Mouse (Mus musculus) R1 (cell line): Measurements from ENCODE around the gene Pttg1ip.

Source experiments
- DNase-seq: peaks from one replicate; pipeline ENCODE4 v3.0.0-alpha.2; 2018; ENCODE audit warnings: low read depth, low spot score

Pttg1ip gene

GRCm38 (mm10) chr10:77638956-77639355 is 57.4 kb downstream of the Pttg1ip start:
- DNase-seq, result no peak

GRCm38 (mm10) chr10:77643160-77643559 is 61.6 kb downstream of the Pttg1ip start:
- no peak for DNase-seq

- DNase-seq, result no peak
Measured at GRCm38 (mm10) chr10:77645571-77645970, 64.1 kb downstream of the Pttg1ip start.

- no peak for DNase-seq
Measured at GRCm38 (mm10) chr10:77647461-77647860, 65.9 kb downstream of the Pttg1ip start.

- DNase-seq, result peak; percentile 33
Measured at GRCm38 (mm10) chr10:77647901-77648300, 66.4 kb downstream of the Pttg1ip start.
